Mouse (Mus musculus): ENCODE data around the gene Wdr37.
"Not testable (repeated sequence)": the region's sequence is repeated elsewhere in the genome, so short reads cannot be mapped to it uniquely, and the experiment has no call there.

Gene Wdr37

DNA sequence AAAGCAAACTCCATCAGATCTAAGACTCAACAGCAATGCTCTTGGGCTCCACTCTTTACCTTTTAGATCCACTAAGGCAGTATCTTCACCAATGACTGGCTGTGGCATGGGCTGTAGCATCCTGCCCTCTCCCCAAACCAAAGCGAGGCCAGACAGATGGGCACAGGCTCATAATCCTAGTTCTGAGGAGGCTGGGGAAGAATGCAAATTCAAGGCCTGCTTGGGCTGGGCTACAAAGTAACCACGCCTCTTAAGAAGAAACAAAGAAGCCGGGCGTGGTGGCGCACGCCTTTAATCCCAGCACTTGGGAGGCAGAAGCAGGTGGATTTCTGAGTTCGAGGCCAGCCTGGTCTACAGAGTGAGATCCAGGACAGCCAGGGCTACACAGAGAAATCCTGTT, 29.9 kb downstream of the Wdr37 start:
- DNase-seq (ENCODE audit: extremely low spot score, low read depth, low spot score): not testable (repeated sequence)

GRCm38 (mm10) chr13:8840941-8841340, 30.8 kb downstream of the Wdr37 start:
- no peak for DNase-seq (ENCODE audit: extremely low spot score, low read depth, low spot score)

DNA sequence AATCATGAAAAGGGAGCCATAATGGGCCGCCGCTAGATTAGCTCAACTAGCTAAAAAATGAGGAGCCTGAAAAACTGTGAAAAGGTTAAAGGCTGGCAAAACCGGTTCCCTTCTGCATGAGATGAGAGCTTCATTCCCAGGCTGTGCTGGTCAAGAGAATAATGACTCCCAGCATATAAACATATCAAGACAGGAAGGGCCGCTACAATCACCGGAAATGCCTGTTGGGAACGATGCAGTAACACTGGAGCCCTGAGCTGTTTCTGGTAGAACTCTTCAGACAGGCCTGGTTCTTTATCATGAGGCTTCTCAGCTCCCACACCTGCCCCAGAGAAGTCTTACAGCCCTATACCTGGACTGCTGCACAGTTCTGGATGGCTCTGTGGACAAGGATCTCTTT, 31.8 kb downstream of the Wdr37 start:
- no peak for DNase-seq (ENCODE audit: extremely low spot score, low read depth, low spot score)

GRCm38 (mm10) chr13:8839111-8839510, 32.6 kb downstream of the Wdr37 start:
- DNase-seq (ENCODE audit: extremely low spot score, low read depth, low spot score): no peak

DNA sequence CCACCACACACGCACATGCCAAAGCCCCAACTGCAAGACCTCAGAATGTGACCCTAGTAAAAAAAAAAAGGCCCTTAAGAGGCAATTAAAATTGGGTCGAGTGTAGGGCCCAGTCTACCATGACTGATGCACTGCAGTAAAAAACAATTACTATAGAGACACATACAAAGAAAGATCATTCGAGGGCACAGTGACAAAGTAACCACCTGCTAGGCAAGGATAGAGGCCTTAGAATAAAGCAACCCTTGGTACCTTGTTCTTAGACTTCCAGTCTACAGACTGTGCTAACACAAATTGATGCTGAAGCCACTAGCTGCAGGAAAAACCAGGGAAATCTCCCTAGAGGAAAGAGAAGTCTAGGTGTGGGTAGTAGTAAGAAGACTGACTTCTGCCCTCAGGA, 33.3 kb downstream of the Wdr37 start:
- no peak for DNase-seq (ENCODE audit: extremely low spot score, low read depth, low spot score)

- DNase-seq (ENCODE audit: extremely low spot score, low read depth, low spot score): no peak
Observed at GRCm38 (mm10) chr13:8834573-8834972, 37.1 kb downstream of the Wdr37 start.

- DNase-seq (ENCODE audit: extremely low spot score, low read depth, low spot score): no peak
Observed at GRCm38 (mm10) chr13:8831546-8832251, 40.0 kb downstream of the Wdr37 start.

DNA sequence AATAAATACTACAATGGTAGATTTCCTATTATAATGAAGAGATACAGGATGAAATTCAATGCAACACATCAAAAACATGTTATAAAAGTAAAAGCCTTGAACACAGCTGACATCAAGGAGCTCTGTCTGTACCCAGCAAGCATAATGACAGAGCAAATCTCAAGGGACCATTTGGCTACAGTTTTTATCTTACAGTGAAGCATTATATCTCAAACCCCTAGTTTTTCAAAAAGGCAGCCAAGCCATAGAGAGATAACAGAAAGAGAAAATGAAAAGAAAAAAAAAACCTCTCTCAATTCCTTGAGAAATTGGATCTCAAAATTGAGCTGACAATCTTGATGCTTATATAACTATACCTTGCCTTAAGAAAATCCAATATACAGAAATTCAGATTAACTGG, 41.0 kb downstream of the Wdr37 start:
- no peak for DNase-seq (ENCODE audit: extremely low spot score, low read depth, low spot score)

DNA sequence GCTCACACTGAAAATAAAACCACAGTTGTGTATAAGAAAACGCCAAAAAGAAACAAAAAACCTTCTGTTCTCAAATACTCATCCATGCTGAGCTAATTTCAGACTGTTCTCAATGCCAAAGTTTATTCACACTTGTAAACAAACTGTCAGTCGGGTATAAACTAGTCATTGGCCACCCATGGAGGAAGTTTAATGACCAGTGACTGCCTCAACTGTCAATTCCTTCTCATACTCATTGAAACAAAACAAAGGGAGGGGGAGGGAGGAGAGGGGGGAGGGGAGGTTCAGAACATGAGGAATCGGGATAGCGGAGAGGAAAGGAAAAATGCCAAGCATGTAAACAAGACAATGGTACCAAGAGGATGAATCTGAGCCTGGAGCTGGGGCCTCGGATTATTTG, 41.9 kb downstream of the Wdr37 start:
- no peak for DNase-seq (ENCODE audit: extremely low spot score, low read depth, low spot score)

DNA sequence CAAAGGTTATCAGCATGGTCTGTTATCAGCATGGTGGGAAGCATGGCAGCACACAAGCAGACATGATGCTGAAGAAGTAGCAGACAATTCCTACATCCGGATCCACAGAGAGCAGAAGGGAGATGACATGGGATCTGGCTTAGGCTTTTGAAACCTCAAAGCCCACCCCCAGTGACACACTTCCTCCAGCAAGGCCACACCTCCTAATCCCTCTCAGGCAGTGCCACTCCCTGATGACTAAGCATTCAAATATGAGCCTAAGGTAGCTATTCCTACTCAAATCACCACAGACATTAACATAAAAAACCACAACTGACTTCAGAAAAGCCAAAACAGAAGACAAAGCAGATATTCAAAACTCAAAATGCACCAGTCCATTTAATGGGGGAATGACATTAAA, 42.8 kb downstream of the Wdr37 start:
- DNase-seq (ENCODE audit: extremely low spot score, low read depth, low spot score): no peak

DNA sequence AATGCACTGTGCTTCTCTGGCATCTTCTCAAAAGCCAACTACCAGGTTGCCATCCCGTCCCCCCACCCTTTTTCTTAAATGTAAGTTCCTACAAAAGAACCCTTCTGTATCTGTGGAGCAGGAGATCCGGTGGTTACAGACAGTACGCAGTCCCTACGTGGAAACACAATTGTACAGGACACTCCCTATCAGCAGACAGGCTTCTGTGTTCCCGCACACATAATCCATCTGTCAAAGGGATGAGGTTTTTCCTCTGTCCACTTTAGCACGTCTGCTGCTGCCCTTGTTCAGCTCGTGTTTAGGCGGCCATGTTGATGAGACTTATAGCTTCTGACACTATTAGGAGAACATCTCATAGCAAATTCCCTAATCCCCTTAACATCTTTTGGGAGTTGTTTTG, 48.2 kb downstream of the Wdr37 start:
- DNase-seq (ENCODE audit: extremely low spot score, low read depth, low spot score): no peak

- no peak for DNase-seq (ENCODE audit: extremely low spot score, low read depth, low spot score)
Observed at GRCm38 (mm10) chr13:8823120-8823519, 48.6 kb downstream of the Wdr37 start.

DNA sequence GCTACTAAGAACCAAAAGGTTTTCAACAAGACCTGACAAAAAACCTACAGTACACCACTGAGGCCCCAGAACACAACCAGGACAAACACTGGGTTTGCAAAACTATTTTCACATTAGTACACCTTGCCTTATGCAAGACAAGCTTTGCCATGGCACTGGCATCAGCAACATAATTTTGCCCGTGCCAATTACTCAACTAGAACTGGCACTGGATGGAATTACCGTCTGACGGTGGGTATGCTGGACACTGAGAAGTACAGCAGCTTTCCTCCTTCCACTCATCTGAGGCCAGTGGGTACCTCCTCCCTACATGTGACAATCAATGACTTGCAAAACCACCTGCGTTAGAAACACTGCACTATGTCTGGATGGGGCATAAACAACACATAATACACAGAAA, 49.5 kb downstream of the Wdr37 start:
- DNase-seq (ENCODE audit: extremely low spot score, low read depth, low spot score): no peak

- no peak for DNase-seq (ENCODE audit: extremely low spot score, low read depth, low spot score)
Observed at GRCm38 (mm10) chr13:8805931-8806330, 65.8 kb downstream of the Wdr37 start.

GRCm38 (mm10) chr13:8800576-8800975, 71.1 kb downstream of the Wdr37 start:
- no peak for DNase-seq (ENCODE audit: extremely low spot score, low read depth, low spot score)

GRCm38 (mm10) chr13:8793217-8793616, 78.5 kb downstream of the Wdr37 start:
- DNase-seq (ENCODE audit: extremely low spot score, low read depth, low spot score): no peak

DNA sequence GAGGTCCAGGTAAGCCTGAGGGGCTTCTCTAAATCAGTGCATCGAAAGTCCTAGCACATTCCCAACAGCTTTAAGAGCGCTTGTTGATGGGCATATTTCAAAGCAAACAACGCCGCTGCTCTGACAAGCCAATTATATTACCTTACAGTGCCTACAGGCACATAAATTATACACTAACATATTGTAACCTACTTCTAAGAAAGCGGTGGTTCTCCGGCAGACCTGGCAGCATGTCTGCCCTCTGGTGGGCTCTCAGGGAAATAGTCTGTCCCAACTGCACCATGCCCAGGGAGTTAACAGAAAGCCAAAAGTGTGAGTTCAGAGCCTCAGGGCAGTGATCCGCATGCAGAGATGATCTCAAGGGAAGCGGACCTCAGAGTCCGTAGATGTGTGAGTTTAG, 86.5 kb downstream of the Wdr37 start:
- DNase-seq (ENCODE audit: extremely low spot score, low read depth, low spot score): no peak

DNA sequence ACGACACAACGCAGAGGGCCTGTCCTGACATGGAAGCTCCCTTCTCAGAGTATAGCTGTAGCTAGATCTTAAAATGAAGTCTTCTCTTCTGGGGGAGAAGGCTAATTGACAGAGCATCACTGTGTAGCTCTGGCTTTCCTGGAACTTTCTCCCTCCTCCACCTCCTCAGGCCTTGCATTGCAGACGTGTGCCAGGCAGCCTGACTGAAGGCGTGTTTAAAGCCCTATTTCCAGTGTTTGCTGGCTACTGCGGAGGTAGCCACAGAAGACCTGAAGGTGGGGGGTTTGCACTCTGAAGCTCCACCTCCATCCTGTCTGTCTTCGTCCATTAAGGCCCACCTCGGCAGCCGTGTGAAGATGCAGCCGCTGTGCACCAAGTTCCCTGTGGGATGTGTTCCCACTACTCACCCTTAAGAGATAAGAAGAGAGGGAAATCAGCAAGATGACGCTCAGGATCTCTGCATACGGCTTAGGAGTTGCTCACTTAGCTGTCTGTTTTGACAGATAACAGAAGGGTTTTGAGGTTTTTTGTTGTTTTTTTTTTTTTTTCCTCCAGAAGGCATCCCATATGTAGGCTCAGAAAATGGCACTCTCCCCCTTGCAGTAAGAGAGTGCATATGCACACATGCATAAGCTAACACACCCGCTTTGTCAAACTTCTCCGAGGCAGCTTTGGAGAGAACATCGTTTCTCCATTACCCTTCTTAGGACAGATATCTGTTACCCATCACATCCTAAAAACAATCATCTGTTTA, 87.2 kb downstream of the Wdr37 start:
- no peak for DNase-seq (ENCODE audit: extremely low spot score, low read depth, low spot score)

DNA sequence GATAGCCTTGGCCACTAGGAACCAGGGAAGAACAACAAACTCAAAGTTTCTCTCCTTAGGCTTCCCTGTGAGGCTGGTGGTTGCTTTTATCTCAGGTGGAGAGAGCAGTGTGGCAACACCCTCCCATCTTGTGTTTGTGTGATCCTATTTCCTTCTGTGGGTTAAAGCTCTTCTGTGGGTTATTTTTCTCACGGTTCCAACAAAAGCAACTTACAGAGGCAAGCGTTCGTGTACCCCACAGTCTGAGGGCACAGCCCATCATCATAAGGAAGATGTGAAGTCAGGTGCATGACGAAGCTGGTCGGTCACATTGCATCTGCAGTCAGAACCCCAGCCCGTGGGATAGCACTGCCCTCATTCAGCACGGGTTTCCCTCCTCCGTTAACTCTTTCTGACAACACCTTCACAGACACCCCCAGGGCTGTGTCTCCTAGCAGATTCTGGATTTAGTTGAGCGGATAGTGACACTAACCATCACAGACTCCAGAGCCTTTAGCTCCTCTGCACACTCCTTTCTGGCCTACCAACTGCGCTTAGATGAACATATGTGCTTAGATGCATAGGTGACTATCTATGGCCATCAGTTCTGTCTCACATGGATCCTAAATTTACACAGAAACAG, 87.9 kb downstream of the Wdr37 start:
- no peak for DNase-seq (ENCODE audit: extremely low spot score, low read depth, low spot score)

- DNase-seq (ENCODE audit: extremely low spot score, low read depth, low spot score): no peak
Observed at GRCm38 (mm10) chr13:8782636-8783035, 89.1 kb downstream of the Wdr37 start.

GRCm38 (mm10) chr13:8780441-8780840, 91.3 kb downstream of the Wdr37 start:
- DNase-seq (ENCODE audit: extremely low spot score, low read depth, low spot score): no peak

GRCm38 (mm10) chr13:8770616-8771015, 101.1 kb downstream of the Wdr37 start:
- no peak for DNase-seq (ENCODE audit: extremely low spot score, low read depth, low spot score)
